Mouse (Mus musculus): Measurements from ENCODE around the gene Opn1sw. TPM values are rescaled to one million over a fixed set of nuclear protein-coding genes. Genes with fewer than 3 reads are reported as not detected.

The Opn1sw gene
- polyA plus RNA-seq (2015; fragmentation: Nextera tagmentation; extraction: Ambion mirVana): 0.23 and 0.34 TPM in 2 replicates

DNA sequence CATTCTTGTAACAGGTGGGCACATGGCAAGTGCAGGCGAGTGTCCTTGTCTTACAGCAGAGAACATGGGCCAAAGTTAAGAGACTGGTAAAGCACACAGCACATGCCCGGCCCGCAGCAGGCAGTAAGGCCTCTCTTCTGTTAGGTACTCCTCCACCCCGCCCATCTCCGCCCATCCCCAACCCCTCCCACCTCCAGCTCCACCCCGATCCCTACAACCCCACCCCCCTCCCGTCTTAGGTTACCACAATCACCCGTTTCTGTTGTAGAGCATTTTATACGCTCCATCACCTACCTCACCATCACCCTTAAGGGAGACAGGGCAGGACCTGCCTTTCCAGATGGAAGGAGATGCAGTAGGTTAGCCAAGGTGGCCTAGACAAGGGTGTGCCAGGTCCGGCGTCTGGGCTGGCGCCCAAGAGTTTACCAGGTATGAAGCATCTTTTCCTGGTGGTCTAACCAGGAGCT lies at the start of gene Opn1sw:
Gene Opn1sw, minus strand, starts transcription at position 417 of the 467 bp plus-strand sequence.
- Histone ChIP-seq H3K4me3 (ENCODE audit: low read depth, low read length) (no peak within 1 kb of the TSS), H3K4me2 (ENCODE audit: low read length) (no peak within 1 kb of the TSS; the same call in 1 of the 2 replicates), H3K27me3 (ENCODE audit: control insufficient read depth, insufficient read depth, low read depth, low read length) (peaks cover 12% of the 10 kb centered on the region), H3K36me3 (ENCODE audit: control insufficient read depth, insufficient read depth, low read length) (no peaks in the 10 kb centered on the region), H3K4me1 (ENCODE audit: control insufficient read depth, insufficient read depth, low read length) (no peaks in the 10 kb centered on the region), H3K9me3 (replicated peaks; ENCODE audit: control insufficient read depth, low read length, poor library complexity, severe bottlenecking) (no peaks in the 10 kb centered on the region), H3K27ac (ENCODE audit: low read length) (no peak within 1 kb of the TSS), H3K9ac (ENCODE audit: low read depth, low read length) (no peak within 1 kb of the TSS)
- ATAC-seq: 0 out of 2 replicates have a peak, but pooled peaks have one; percentile 8
- 6% methylated on average over 12 of the region's 12 CpGs for WGBS

DNA sequence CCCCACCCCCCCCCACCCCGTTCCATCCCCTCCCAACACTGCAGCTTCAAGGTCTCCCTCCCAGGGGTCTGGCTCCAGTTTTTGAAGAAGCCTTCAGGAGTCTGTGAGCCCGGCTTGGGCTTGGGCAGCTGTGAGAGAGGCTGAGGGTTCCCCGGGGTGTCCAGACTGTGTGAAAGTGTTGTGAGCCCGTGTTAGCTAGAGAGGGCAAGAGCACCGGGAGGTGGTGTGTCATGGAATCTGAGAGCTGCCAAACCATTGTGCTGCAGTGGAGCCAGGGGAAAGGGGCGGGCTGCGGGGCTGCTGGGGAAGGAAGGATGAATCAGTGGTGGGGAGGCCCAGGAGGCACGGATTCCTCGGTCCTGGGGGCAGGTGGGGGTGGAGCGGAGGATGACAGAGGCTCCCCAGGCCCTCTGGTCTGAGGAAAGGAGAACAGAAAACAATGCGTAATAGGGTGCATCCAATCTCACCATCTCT lies 48.2 kb upstream of the Opn1sw start:
- Histone ChIP-seq H3K36me3 (ENCODE audit: control insufficient read depth, insufficient read depth, low read length) (no peaks in the 10 kb centered on the region), H3K27ac (ENCODE audit: low read length) (0 out of 2 replicates have a peak overlapping the region, but pooled peaks have one; percentile 5), H3K4me1 (ENCODE audit: control insufficient read depth, insufficient read depth, low read length) (peaks cover 21% of the 10 kb centered on the region), H3K27me3 (ENCODE audit: control insufficient read depth, insufficient read depth, low read depth, low read length) (peaks cover 27% of the 10 kb centered on the region), H3K9me3 (replicated peaks; ENCODE audit: control insufficient read depth, low read length, poor library complexity, severe bottlenecking) (no peaks in the 10 kb centered on the region), H3K9ac (ENCODE audit: low read depth, low read length) (no peak overlapping the region), H3K4me2 (ENCODE audit: low read length) (no peak overlapping the region; the same call in 1 of the 2 replicates), H3K4me3 (ENCODE audit: low read depth, low read length) (no peak overlapping the region)
- 2% methylated on average over 11 of the region's 11 CpGs for WGBS
- ATAC-seq: peak; percentile 33; the same call in 1 of the 2 replicates

DNA sequence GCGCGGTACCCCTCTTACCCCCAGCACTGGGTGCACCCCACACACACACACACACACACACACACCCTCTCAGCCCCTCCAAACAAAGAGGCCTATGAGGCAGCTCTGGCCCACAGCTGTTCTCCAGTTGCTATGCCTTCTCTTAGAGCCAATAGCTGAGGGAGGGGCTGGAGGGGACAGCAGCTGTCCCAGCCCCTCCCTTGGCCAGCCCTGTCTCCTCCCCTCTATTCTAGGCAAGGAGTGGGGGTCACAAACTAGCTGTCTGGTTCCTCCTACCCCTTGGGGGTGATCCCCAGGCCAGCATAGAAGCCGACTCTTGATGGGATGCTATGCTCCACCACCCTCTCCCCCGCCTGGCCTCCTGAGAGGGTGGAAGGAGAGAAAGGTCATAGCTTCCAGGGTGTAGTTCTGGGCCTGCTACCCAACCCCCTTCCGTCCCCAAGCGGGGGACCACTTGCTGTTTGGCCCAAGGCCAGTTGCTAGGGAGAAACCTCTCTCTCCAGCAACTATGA lies 47.7 kb upstream of the Opn1sw start:
- Histone ChIP-seq H3K4me2 (ENCODE audit: low read length) (no peak overlapping the region), H3K9me3 (replicated peaks; ENCODE audit: control insufficient read depth, low read length, poor library complexity, severe bottlenecking) (no peaks in the 10 kb centered on the region), H3K27me3 (ENCODE audit: control insufficient read depth, insufficient read depth, low read depth, low read length) (peaks cover 27% of the 10 kb centered on the region), H3K4me1 (ENCODE audit: control insufficient read depth, insufficient read depth, low read length) (peaks cover 21% of the 10 kb centered on the region), H3K36me3 (ENCODE audit: control insufficient read depth, insufficient read depth, low read length) (no peaks in the 10 kb centered on the region), H3K27ac (ENCODE audit: low read length) (peak overlapping the region; percentile 47; the same call in 1 of the 2 replicates), H3K4me3 (ENCODE audit: low read depth, low read length) (no peak overlapping the region), H3K9ac (ENCODE audit: low read depth, low read length) (no peak overlapping the region)
- 11% methylated on average over 6 of the region's 6 CpGs for WGBS
- peak; percentile 32 for ATAC-seq

DNA sequence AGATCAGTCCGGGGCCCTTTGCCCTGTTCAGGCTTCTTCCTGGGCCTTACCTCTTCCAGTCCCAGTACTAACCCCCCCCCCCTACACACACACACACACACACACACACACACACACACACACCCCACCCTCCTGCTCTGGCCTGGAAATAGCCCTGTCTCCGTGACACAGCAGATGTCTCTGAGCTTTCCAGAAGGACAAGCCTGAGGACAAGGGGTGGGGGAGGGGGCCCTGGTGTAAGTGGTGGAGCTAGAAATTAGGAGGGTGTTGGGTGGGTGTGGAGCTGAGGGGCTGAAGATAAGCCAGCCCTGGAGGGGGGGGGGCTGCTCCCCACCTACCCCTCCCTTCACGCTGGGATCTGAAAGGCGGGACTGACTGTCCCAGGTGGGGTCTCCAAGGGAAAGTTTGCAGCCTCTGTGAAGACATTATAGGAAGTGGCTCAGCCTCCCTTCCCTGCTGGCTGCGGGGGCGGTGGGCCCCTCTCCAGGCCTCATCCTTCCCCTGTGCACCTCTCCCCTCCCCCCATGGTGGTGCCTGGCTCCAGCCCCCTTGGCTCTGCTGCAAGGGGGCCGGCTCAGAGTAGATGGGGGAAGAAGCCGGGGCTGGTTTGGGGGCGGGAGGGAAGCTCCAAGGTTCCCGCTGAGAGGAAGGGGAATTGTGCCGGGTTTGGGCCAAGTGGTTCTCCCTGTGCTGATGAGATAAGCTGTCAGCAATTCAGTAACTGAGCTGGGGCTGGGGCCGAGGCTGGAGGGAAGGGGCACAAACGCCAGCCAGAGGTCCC lies 46.8 kb upstream of the Opn1sw start:
- Histone ChIP-seq H3K27ac (ENCODE audit: low read length) (no peak overlapping the region), H3K4me3 (ENCODE audit: low read depth, low read length) (no peak overlapping the region; the same call in 1 of the 2 replicates), H3K27me3 (ENCODE audit: control insufficient read depth, insufficient read depth, low read depth, low read length) (peaks cover 27% of the 10 kb centered on the region), H3K9ac (ENCODE audit: low read depth, low read length) (no peak overlapping the region), H3K4me2 (ENCODE audit: low read length) (peak overlapping the region; percentile 25), H3K4me1 (ENCODE audit: control insufficient read depth, insufficient read depth, low read length) (peaks cover 21% of the 10 kb centered on the region), H3K36me3 (ENCODE audit: control insufficient read depth, insufficient read depth, low read length) (no peaks in the 10 kb centered on the region), H3K9me3 (replicated peaks; ENCODE audit: control insufficient read depth, low read length, poor library complexity, severe bottlenecking) (no peaks in the 10 kb centered on the region)
- ATAC-seq: peak; percentile 37; the same call in 1 of the 2 replicates
- 6% methylated on average over 13 of the region's 13 CpGs for WGBS

DNA sequence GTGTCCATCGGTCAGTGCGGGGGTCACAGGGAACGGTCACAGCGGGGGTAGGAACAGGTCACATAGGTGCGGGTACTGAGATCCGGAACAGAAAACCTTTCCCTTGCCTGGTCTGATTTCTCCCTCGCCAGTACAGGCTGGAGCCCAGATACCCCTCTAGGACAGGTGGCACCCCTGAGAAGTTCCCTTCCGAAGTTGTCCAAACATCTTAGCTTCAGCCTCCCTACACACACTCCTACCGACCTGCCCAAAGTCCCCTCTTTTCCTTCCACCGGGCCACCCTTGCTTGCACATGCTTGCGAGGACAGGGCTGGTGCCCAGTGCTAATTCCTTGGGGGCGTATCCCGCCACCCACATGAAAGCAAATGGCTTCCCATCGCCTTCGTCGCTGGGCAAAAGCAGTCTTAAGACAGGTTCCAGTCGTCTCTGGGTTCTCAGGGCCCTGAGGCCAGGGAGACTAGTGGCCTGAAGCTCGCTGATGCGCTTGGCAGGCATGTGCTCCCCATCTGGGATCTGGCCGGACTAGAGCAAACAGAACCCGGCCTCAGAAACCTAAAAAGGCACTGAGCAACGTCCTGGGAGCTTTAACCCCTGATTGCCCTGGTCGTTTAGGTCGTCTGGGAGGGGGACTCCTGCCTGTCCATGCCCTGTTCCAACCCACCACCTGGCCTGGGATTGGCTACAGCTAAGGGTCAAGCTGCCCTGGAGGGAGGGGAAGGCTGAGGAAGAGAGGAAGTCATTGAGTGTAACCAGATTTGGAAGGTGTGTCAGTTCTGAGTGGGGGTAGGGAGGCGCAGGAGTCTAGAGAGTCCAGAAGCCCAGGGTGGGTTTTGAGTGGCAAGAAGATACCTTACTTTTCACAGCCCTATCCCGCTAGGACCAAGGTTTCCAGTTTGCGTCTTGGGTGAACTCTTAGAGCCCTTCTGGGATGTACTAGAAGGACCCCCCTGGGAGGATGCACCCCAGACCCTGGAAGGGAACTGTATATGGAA lies 45.8 kb upstream of the Opn1sw start:
- peak overlapping the region; percentile 61; the same call in 1 of the 2 replicates for H3K9ac ChIP-seq (ENCODE audit: low read depth, low read length)

DNA sequence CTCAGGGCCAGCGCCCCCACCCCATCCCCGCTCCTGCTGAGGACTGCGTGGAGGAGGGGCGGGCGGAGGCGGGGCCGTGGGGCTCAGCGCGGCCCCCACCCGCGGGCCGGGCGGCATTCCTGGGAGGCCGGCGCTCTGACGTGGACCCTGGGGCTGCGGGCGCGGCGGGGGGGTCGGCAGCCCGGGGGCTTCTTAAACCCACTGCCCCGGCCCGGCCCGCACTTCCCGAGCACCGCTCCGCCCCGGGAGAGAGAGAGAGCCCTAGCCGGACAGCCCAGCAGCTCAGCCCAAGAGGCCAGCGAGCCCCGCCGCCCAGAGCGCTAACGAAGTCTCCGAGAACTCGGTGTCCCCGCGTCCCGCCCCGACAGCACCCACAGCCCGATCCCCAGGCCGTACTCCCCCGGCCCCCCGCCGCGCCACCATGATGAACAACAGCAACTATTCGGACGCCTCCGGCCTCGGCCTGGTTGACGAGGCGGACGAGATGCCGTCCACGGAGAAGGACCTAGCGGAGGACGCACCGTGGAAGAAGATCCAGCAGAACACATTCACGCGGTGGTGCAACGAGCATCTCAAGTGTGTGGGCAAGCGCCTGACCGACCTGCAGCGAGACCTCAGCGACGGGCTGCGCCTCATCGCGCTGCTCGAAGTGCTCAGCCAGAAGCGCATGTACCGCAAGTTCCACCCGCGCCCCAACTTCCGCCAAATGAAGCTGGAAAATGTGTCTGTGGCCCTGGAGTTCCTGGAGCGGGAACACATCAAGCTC lies 45.0 kb upstream of the Opn1sw start, which contains the start of gene Flnc:
Gene Flnc, plus strand, starts transcription at position 219 of the 766 bp plus-strand sequence.
- peak within 1 kb of the TSS; percentile 61 for H3K9ac ChIP-seq (ENCODE audit: low read depth, low read length)
- H3K27me3 ChIP-seq (ENCODE audit: control insufficient read depth, insufficient read depth, low read depth, low read length): peaks cover 27% of the 10 kb centered on the region
- WGBS: under 1% methylated on average over 65 of the region's 77 CpGs
- H3K4me1 ChIP-seq (ENCODE audit: control insufficient read depth, insufficient read depth, low read length): peaks cover 21% of the 10 kb centered on the region
- H3K4me3 ChIP-seq (ENCODE audit: low read depth, low read length): peak within 1 kb of the TSS; percentile 41
- H3K27ac ChIP-seq (ENCODE audit: low read length): no peak within 1 kb of the TSS; the same call in 1 of the 2 replicates
- H3K36me3 ChIP-seq (ENCODE audit: control insufficient read depth, insufficient read depth, low read length): no peaks in the 10 kb centered on the region
- peak within 1 kb of the TSS; percentile 75 for H3K4me2 ChIP-seq (ENCODE audit: low read length)
- no peak for ATAC-seq
- H3K9me3 ChIP-seq (replicated peaks; ENCODE audit: control insufficient read depth, low read length, poor library complexity, severe bottlenecking): no peaks in the 10 kb centered on the region

More for the DNA sequence above, 45.8 kb upstream of the Opn1sw start:
- H3K4me2 ChIP-seq (ENCODE audit: low read length): peak overlapping the region; percentile 75
- no peak overlapping the region; the same call in 1 of the 2 replicates for H3K27ac ChIP-seq (ENCODE audit: low read length)
- H3K4me3 ChIP-seq (ENCODE audit: low read depth, low read length): peak overlapping the region; percentile 41
- ATAC-seq: no peak
- H3K9me3 ChIP-seq (replicated peaks; ENCODE audit: control insufficient read depth, low read length, poor library complexity, severe bottlenecking): no peaks in the 10 kb centered on the region
- peaks cover 27% of the 10 kb centered on the region for H3K27me3 ChIP-seq (ENCODE audit: control insufficient read depth, insufficient read depth, low read depth, low read length)
- H3K36me3 ChIP-seq (ENCODE audit: control insufficient read depth, insufficient read depth, low read length): no peaks in the 10 kb centered on the region
- 7% methylated on average over 27 of the region's 27 CpGs for WGBS
- peaks cover 21% of the 10 kb centered on the region for H3K4me1 ChIP-seq (ENCODE audit: control insufficient read depth, insufficient read depth, low read length)

DNA sequence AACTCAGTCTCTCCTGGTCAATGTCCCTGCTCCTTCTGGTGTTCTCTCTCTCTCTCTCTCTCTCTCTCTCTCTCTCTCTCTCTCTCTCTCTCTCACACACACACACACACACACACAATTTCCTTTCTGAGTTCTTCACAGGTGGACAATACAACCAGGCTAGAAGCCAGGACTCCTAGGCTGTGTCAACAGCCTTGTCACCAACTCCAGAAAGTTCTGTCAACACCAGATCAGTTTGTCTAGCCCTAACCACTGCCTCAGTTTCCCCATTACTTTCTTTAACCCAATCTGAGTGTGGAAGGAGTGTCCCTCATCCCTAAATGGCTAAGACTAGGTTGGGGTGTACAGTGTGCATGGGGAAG lies 44.4 kb upstream of the Opn1sw start:
- Histone ChIP-seq H3K36me3 (ENCODE audit: control insufficient read depth, insufficient read depth, low read length) (no peaks in the 10 kb centered on the region), H3K4me1 (ENCODE audit: control insufficient read depth, insufficient read depth, low read length) (peaks cover 21% of the 10 kb centered on the region), H3K4me3 (ENCODE audit: low read depth, low read length) (peak overlapping the region; percentile 41), H3K9ac (ENCODE audit: low read depth, low read length) (peak overlapping the region; percentile 61), H3K27ac (ENCODE audit: low read length) (no peak overlapping the region), H3K4me2 (ENCODE audit: low read length) (peak overlapping the region; percentile 75), H3K27me3 (ENCODE audit: control insufficient read depth, insufficient read depth, low read depth, low read length) (peaks cover 27% of the 10 kb centered on the region), H3K9me3 (replicated peaks; ENCODE audit: control insufficient read depth, low read length, poor library complexity, severe bottlenecking) (no peaks in the 10 kb centered on the region)
- ATAC-seq: no peak

DNA sequence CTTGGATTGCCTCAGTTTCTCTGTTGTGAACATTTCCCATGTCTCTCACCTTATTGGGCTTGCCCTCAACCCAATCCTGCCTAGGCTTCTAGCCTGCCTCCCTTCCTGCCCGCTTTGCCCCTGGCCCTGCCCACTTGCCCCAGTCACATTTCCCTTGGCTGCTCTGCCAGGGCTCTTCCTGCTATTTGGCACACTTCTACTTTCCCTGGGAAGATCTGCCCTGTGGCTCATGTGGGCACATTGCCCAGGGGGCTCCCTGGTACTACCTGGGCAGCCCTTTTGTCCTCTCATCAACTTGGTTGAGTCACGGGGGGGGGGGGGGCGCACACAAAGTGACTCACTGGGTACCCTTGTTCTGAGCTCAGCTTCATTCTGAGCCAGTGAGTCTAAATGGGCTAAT lies 43.9 kb upstream of the Opn1sw start:
- H3K4me2 ChIP-seq (ENCODE audit: low read length): no peak overlapping the region
- no peak for ATAC-seq
- H3K4me3 ChIP-seq (ENCODE audit: low read depth, low read length): no peak overlapping the region
- no peak overlapping the region for H3K9ac ChIP-seq (ENCODE audit: low read depth, low read length)
- H3K9me3 ChIP-seq (replicated peaks; ENCODE audit: control insufficient read depth, low read length, poor library complexity, severe bottlenecking): no peaks in the 10 kb centered on the region
- peaks cover 27% of the 10 kb centered on the region for H3K27me3 ChIP-seq (ENCODE audit: control insufficient read depth, insufficient read depth, low read depth, low read length)
- peaks cover 21% of the 10 kb centered on the region for H3K4me1 ChIP-seq (ENCODE audit: control insufficient read depth, insufficient read depth, low read length)
- 48% methylated on average over 3 of the region's 3 CpGs for WGBS
- no peak overlapping the region for H3K27ac ChIP-seq (ENCODE audit: low read length)
- H3K36me3 ChIP-seq (ENCODE audit: control insufficient read depth, insufficient read depth, low read length): no peaks in the 10 kb centered on the region
